Mouse (Mus musculus): Measurements from ENCODE around the gene Cd38.

Gene Cd38

DNA sequence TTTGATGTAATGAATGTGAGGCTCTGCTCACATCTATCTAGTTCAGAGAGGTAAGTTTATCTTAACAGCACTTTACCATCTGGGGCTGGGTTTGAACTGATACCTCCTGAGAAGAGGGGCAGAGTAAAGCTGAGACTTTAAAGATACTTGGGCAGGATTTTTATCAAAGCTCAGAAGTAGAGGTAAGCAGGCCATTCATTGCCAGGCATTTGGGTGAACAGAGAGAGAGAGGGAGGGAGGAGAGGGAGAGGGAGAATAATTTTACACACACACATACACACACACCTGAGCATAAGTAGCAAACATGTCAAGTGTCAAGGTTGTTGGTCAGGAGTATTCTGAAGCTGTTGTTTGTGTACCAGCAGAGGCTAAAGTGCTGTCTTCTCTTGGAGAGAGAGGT, at the start of gene Cd38:
Gene Cd38, plus strand, starts transcription at position 301 of the 400 bp plus-strand sequence.
- DNase-seq, result no peak

DNA sequence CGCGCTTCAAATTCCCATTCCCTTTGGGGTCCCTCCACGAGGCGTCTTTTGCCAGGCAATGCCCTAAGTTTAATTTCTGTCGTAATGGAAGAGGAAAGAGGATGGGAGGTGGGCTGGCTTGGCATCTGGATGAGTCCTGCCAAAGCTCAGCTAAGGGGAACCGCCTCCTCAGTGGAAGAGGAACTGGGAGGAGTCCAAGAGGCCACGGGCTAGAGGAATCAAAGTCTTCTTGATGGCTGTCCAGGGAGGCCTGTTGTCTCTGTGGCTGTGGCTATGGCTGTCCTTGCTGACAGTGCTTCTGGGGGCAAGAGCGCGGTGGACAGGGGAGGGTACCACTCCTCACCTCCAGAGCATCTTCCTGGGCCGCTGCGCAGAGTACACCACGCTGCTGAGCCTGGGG, 49.7 kb upstream of the Cd38 start, which contains the start of gene Bst1:
Gene Bst1, plus strand, starts transcription at position 191 of the 400 bp plus-strand sequence.
- DNase-seq, result no peak

DNA sequence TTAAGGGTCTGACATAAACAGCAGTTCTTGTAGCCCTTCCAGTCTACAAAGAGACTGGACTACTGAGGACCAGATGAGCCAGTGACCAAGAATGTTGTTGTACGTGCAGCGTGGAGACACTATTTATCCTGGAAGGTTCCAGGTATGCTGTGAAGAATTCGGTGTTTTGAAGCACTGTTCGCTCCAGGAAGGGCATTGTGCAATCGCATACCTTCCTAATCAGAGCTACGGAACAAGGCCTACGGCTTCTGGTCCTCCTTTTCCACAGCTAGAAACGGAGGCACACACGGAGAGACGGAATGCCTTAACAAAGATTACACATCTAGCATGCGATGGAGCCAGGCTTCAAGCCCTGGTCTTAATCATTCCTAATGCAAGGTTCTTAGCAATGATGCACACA, 47.6 kb upstream of the Cd38 start:
- no peak for DNase-seq

DNA sequence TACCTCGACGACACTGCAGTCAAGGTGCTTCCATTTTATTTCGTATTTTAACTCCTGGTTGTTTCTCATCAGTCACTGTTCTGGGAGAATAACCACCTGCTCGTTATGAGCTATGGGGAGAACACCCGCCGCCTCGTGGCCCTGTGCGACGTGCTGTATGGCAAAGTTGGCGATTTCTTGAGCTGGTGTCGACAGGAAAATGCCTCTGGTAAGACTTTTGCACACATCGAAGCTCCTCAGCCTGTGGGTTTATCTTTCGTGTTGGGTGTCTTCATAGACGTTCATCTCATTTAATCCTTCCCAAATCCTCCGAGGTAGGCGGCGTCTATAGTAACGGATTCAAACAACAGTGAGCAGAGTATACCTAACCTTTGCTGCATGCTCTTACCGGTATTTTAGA, 46.8 kb upstream of the Cd38 start, which contains the start of gene Fbxl5:
Gene Fbxl5, minus strand, starts transcription at position 101 of the 400 bp plus-strand sequence.
- no peak for DNase-seq

DNA sequence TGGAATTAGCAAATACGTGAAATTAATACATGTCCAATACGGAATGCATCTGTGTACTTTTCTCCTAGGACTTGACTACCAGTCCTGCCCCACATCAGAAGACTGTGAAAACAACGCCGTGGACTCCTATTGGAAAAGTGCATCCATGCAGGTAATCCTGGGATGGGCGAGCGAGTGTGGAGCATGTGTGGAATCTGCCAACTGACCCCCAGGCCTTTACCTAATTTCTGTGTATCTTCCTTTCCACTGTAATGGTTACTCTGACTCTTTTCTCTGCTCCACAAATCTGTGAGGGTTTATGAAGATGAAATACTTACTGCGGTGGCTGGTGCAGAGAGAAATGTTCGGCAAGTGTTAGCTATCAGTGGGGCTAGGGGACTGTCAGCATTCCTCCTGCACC, 46.2 kb upstream of the Cd38 start:
- no peak for DNase-seq

DNA sequence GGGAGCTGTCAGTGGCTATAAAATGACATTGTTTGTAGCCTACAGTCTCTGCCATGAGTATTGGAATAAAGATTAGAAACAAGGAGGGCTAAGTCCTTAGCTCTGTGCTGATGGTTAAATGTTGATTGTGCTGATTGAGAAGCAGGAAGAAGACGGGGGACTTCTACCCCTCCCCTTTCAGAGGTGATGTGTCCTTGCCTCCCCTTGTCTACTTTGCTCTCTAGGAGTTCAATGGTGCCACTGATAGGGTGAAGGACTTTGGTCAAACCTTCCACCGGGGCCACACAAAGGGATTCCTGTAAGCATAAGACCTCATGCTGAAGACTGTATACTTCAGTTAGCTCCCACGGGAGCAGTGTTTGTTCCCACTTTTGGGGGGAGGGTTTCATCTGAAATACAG, 45.5 kb upstream of the Cd38 start:
- no peak for DNase-seq

DNA sequence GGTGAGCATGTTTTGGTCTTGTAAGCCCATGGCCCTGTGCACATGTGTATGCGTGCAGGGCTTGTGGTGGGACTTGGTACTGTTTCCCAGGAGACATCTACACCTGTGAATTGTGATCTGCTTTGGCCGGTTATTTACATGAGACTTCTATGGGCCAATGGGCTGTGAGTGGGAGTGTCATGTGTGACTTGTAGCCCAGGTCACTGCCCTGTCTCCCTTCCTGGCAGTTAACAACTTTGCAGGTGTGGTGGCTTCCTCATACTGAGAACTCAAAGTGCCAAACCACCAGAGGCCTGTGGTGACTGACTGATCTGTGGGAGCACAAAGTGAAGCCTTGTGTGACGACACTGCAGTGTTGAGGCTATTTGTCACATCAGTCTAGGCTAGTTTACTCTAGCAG, 43.8 kb upstream of the Cd38 start:
- DNase-seq, result no peak

DNA sequence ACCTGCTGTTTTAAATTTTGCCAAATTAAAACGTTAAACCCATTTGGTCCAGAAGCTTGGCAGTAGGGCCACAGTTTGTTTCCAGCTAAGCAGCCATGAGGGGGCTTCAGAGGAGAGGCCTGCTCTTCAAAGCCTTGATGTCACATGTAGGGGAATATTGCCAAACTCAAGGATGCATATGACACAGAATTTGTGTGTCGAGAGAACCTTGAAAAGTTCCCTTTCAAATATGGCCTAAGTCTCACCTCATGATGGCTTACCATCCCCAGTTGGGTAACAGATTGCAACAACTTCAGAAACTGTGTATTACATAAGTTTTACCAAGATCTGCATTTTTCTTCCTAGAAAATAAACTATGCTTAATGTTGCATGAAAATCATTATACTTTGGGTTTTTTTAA, 41.5 kb upstream of the Cd38 start:
- DNase-seq, result no peak

DNA sequence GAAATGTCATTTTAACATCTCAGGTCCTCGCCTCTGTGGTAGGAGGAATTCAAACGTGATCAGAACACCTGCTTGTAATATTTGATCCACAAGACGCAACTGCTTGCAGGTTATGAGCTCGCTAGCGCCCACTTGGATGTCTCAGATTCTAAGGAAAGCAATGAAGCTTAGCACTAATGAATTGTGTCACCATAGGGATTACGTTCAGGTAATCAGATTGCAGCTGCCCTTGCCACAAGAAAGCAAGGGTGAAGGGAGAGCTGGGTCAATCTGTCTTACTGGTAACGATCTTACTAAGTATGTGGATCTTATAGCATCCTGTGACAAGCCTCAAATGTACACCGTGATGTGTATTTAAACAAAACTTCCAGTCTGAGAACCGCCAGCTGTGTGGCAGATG, 41.0 kb upstream of the Cd38 start:
- DNase-seq, result no peak

DNA sequence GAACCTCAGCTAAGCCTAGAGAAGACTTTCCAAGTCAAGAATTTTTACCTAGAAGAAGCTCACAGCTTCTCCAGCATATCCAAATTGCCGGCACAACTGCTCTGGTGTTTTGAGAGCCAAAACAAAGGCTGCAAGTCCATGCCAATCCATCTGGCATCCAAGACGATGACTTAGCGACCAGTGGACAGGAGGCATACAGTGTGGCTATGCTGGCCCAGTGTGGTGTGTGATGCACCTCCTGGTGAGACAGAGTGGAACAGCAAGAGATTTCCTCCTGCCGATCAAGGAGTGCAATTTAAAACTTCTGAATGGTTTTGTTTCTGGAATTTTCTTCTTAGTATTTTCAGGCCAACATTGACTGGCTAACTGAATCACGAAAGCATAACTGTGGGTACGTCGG, 31.8 kb upstream of the Cd38 start:
- peak; percentile 6 for DNase-seq

DNA sequence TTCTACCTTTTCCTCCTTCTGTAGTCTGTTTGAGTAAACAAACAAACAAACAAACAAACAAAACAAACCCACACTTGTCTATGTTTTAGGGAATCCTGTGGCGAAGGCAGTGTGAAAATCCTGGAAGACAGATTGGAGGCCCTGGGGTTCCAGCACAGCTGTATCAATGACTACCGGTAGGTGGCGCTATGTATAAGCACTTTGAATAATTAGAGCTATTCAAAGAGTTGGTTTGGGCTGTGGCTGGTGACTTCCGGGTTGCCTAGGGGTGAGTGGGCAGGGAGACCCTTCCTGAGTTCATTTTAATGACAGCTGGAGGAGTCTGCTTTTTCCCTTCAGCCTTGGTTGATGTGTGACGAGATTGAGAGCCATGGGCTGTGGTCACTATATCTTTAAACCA, 31.0 kb upstream of the Cd38 start:
- peak; percentile 6 for DNase-seq

DNA sequence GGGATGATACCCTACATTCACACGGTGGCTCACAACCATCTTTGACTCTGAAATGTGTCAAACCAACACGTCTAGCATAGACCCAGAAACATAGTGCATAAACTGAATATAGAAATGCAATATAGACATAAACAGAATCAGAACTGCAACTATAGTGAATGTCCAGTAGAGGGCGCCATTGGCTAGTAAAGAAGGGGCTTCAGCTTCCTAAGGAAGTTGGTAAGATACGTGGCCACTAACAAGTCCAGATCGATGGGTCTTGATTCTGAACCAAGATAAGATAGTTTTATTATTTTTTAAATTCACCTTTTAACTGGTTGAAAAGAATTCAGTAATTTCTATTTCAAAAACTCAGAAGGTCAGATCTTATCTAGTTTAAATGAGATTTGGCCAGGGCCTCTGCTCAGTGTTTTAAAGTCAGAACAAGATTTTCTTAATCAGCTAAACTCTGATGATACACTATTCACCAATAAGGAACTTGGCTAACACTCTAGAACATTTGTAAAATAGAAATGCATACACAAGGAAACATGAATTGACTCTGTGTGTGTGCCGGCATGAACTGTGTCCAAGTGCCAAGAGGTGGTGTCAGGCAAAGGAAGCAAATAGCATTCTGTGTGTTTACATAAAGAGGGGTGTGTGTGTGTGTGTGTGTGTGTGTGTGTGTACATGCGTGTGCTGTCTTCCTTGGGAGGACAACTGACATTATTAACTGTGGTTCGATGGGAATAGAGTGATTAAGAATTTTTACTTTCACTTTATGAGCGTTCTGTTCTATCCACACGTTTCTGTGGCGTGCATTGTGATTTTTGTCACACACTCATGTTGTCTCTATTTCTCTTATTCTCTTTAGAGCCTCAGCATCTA, 27.0 kb upstream of the Cd38 start:
- DNase-seq, result peak; percentile 19

DNA sequence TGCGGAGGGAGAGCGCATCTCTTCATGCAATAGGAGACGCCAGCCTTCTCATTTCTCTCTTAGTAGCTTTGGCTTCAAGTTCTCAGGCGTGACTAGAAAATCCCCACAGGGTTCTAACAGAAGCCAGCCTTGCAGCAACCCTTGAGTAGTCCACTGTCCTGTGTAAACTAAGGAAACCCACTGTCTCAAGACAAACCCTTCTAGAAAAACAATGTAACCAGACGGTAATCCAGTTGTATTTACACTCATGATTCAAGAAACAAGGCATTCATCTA, 26.4 kb upstream of the Cd38 start:
- DNase-seq, result no peak

DNA sequence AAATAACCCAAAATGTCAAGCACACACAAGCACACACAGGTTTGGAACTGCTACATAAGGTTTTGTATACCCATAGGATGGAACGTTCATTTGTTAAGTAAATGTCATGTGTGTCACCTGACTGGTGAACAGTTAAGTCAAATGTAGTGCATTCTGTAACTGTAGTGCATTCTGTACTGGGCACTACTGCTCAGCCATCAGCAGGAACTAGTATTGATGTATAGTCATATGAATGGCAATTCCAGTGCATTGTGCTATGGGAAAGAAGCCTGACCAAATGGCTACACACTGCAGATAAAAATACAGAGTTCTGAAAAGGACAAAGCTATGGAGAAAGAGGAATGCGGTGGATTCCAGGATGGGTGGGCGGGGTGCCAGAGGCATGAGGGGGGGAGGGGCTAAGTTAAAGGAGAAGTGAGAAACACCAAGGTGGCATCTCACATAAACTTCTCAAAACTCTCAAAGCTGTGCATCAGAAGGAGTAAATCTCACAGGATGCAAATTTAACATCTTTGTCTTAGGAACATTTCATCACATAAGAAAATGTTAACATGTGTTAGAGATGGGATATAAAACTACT, 25.7 kb upstream of the Cd38 start:
- no peak for DNase-seq

DNA sequence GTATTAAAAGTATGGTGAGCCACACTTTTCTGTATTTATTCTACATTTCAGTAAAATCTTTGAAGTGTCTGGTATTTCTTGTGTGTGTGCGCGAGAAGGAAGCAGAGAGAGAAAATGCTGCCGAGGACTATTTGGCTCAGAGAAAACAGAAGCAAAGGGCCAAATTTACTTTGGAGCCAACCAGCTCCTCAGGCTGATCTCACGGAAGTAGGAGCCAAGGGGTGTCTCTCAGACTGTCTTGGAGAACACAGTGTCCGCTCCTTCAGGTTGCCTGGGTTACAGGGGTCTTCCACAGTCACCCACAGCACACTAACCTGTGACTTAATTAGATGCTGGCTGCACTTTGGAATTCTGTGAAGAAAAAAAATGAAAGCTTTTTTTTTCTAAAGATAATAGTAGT, 23.3 kb upstream of the Cd38 start:
- peak; percentile 6 for DNase-seq

DNA sequence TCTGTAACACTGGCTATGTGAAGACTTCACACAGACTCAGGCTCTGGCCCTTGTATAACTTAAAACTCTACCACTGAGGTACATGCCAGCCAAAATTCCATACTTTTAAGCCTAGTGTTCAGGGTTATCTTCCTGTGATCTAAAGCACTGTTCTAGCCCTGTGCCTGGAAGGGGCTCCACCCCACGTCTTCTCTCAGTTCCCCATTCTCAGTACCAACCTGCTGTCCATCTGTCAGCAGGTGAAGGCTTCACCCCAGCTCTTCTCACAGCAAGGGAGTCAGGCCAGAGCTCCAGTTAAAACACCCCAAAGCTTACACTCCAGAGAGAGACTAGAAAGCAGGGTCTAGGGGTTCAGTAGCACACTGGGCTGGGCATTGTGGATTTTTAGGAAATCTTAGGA, 22.7 kb upstream of the Cd38 start:
- DNase-seq, result no peak

DNA sequence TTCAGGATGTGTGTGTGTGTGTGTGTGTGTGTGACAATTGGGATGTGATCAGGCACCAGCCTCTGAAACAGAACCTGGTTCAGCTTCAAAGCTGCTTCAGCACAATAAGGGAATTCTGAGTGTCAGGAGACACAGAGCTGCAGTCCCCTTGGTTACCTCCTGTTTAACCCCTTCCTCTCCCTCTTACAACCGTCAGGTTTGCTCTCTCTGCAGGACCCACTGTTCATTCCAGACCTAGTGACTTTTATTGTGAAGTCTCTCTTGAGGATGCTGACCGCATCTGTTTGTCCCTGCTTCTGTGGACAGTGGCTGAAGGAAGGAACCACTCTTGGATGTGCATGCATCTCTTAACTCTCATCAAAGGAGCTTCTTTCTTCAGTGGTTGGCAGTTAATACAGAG, 22.1 kb upstream of the Cd38 start:
- no peak for DNase-seq

DNA sequence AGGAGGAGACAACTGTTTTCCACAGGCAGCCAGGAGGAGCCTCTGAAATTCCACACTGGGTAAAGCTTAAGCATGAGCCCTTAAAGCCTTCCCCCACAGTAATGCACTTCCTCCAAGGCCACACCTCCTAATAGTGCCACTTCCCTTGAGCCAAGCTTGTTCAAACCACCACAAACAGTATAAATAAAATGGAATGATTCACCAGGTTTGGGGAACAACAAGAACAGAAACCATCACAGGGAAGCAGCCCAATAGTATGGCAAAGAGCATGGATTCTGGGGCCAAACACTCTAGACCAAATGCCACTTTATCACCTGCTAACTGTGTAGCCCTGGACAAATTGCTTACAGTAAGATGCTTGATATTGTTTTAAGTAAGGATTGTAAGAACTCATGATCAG, 20.8 kb upstream of the Cd38 start:
- no peak for DNase-seq

DNA sequence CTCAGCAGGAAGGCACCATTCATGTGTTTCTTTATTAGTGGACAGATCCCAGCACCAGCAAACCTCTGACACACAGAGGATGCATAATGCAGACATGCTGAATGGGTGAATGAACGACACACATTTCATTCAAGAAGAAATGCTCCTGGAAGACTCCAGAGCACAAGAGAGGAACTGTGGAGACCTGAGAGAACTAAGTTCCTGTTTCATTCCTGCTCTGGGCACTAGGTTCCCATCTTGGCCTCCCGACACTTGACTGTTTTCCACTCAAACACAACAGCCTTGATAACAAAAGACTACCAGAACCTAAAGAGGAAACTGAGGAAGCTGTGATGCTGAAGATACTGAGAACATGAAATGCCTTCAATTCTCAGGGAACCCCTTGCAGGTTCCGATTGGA, 20.1 kb upstream of the Cd38 start:
- DNase-seq, result no peak

DNA sequence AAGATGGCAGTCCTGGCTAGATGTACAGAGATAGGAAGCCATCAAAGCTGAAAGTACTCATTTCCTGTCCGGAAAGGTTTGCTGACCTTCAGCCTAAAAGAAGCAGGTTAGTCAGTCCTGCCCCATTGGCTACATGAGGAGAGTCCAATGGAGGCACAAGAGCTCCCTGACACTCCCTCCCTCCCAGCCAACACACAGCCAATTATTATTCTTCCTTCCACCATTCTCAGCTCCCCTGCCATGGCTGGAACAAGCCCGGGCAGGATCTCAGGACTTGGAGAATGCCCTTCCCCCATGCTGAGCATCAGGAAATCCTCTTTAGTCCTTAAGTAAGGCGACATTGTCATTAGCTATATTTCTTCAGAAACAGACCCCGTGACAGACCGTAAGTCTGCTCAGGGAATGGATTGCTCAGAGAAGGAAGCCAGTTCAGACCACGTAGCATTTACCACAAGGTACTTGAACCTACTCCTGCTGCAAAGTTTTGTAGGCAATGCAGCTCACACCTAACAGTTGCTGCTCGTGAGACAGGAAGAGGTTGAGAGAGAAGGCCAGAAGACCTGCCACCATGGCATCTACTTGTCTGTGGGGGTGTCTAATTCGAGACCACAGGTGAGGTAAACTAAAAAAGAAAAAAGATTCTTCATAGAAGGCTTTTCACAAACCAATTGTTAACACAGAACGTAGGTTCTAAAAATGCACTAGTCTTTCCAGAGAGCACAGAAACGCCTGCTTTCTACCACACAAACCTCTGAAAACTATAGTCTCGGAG, 15.1 kb upstream of the Cd38 start:
- DNase-seq, result no peak

DNA sequence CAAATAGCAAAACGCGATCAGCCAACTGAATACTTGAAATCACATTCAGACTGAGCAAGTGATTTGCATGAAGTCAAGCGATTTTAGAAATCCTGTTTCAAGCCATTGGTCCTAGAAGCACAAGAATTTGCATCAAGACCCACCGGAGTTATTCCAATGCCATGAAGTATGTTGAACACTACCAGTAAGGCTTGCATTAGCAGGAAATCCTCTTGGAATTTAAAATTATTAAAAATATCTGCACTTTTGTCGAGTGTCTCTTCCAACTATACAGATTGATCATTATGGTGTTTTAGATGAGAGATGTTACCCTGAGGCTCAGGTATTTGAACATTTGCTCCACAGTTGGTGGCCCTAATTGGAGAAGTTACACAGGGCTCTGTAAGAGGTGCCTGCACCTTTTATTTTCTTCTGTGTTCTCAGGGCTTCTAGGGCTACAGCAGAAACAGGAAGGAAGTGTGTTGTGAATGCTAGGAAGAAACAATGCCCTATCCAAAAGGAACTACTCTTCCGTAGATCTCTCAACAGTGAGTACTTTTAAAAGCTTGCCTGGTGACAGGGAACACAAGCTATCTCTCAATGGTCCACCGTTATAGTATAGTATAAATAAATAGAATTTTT, 14.4 kb upstream of the Cd38 start:
- no peak for DNase-seq

DNA sequence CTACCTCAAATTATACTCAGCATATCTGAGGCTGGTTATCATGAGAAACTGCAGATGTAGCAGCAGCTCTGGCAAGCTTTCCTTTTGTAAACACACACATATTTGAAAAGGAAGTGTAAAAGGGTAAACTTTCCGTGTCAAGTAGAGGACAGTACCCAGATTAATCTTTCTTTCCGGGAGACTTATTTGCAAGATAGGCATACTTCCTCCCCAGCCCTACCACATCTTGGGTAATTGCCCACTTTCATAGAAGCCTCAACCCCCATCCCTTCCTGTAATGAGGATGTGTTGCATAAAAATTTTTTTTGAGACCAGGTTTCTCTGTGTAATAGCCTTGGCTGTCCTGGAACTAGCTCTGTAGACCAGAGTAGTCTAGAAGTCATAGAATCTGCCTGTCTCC, 12.6 kb upstream of the Cd38 start:
- no peak for DNase-seq

DNA sequence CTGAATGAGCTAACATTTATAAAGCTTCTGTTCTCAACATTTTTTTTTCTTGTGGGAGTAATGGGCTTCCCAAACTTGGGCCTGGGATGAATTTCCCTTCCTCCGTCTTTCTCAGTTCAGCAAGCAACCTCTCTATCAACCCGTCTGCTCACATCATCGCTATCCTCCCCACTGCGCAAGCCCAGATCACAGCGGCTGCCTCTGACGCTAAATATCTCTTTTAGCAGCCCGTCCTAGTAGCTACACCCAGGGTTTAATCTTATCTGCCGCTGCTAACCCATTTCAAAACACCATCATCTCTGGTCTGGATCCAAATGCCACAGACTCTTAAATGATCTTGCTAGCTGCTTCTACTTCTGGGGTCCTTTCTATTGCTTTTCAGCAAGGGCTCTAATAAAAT, 8.7 kb upstream of the Cd38 start:
- DNase-seq, result no peak

DNA sequence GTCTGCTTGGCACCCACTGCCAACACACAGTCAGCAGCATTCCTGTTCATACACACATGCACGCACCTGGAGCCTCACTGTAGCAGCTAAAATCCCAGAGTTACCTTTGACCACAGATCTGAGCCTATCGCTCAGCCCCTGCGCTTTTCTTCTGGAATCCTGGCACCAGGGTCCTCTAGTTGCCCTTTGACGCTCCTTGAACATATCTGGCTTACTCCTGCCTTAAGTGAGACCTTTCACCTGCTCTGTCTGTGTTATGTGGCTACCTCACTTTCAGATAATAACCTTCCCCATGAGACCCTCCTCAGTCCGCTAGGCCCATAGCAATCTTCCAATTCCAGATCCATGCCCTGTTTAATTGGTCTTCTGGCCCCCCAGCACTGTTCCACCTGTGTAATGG, 8.3 kb upstream of the Cd38 start:
- no peak for DNase-seq
